Mouse (Mus musculus) midbrain, embryonic 16.5 days (tissue): ENCODE measurements at regions not wholly inside any gene's neighbourhood (a gene's known extent, or its start where the extent isn't known, plus 50 kb on each side); places are given as distances from the start of the nearest gene placed in this dataset.

Source experiments
- ATAC-seq: fragments of 200-750 bp; cut with Nextera tagmentation; 2 replicates; pipeline ENCODE4 v1.8.0; 2017; ENCODE audit warnings: moderate TSS enrichment
- H3K27ac ChIP-seq: fragments of 300-500 bp; sonication (generic); 2 replicates; pipeline ENCODE4 v1.5.1; 2014; ENCODE audit warnings: mild to moderate bottlenecking, low read length, mixed read lengths
- H3K27me3 ChIP-seq: fragments of 300-500 bp; sonication (generic); 2 replicates; pipeline ENCODE4 v1.6.1; 2014; ENCODE audit warnings: low read depth, low read length, mixed read lengths; ENCODE audit not compliant: control insufficient read depth, insufficient read depth
- H3K36me3 ChIP-seq: fragments of 300-500 bp; sonication (generic); 2 replicates; pipeline ENCODE4 v1.6.1; 2014; ENCODE audit warnings: mild to moderate bottlenecking, low read length, moderate library complexity, mixed read lengths; ENCODE audit not compliant: control insufficient read depth, insufficient read depth
- H3K4me1 ChIP-seq: fragments of 300-500 bp; sonication (generic); 2 replicates; pipeline ENCODE4 v1.6.1; 2014; ENCODE audit warnings: mild to moderate bottlenecking, low read length, mixed read lengths; ENCODE audit not compliant: control insufficient read depth, insufficient read depth
- H3K4me2 ChIP-seq: fragments of 300-500 bp; sonication (generic); 2 replicates; pipeline ENCODE4 v1.6.1; 2014; ENCODE audit warnings: mild to moderate bottlenecking, low read length, mixed read lengths
- H3K4me3 ChIP-seq: fragments of 300-500 bp; sonication (generic); 2 replicates; pipeline ENCODE4 v1.5.1; 2014; ENCODE audit warnings: low read depth, mild to moderate bottlenecking, low read length, moderate library complexity, mixed read lengths
- H3K9ac ChIP-seq: fragments of 300-500 bp; sonication (generic); 2 replicates; pipeline ENCODE4 v1.6.1; 2014; ENCODE audit warnings: low read depth, low read length, mixed read lengths
- H3K9me3 ChIP-seq: fragments of 300-500 bp; sonication (generic); replicated peaks from 2 replicates; pipeline ENCODE4 v1.6.1; 2014; ENCODE audit warnings: mild to moderate bottlenecking, low read length, mixed read lengths; ENCODE audit not compliant: control insufficient read depth, poor library complexity, severe bottlenecking
- WGBS: fragments of 180-500 bp; shearing (Covaris S2); extraction: QIAGEN DNeasy Blood & Tissue Kit; methylation state at CpG from one replicate; pipeline ENCODE4 v1.1.7; 2014; 5-methylcytosine and 5-hydroxymethylcytosine counted together

GRCm38 (mm10) chr17:78141136-78141535 is 58.9 kb upstream of the Crim1 start:
- Histone ChIP-seq H3K4me2 (no peak overlapping the region), H3K9me3 (0 out of 2 replicates have a peak, but pooled peaks cover 2% of the 10 kb centered on the region), H3K9ac (no peak overlapping the region), H3K27ac (no peak overlapping the region), H3K4me3 (no peak overlapping the region), H3K27me3 (no peaks in the 10 kb centered on the region), H3K36me3 (no peaks in the 10 kb centered on the region), H3K4me1 (no peaks in the 10 kb centered on the region)
- ATAC-seq: no peak
- 93% methylated on average over 3 of the region's 3 CpGs for WGBS

DNA sequence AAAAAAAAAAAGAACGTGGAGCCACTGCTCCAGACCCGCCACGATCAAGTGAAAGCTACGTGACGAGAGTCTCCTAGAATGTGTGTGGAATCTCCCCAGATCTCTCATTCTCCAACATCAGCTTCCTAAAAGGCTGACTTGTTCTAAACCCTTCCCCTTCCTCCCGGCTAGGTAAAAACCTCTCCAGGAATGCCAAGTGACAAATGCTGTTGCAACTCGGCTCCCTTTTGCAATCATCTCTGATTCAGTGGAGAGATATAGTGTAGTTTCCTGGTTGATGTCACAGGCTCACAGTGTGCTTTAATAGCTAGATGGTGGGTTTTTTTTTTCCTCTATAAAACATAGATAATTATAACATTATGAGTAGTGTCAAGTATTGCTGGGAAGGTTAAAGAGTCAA is 57.6 kb upstream of the Crim1 start:
- ATAC-seq: no peak
- no peak overlapping the region for H3K9ac ChIP-seq
- H3K9me3 ChIP-seq: 0 out of 2 replicates have a peak, but pooled peaks cover 2% of the 10 kb centered on the region
- H3K36me3 ChIP-seq: no peaks in the 10 kb centered on the region
- no peak overlapping the region for H3K4me3 ChIP-seq
- no peaks in the 10 kb centered on the region for H3K4me1 ChIP-seq
- WGBS: 96% methylated on average over 7 of the region's 7 CpGs
- no peak overlapping the region for H3K4me2 ChIP-seq
- H3K27ac ChIP-seq: no peak overlapping the region
- H3K27me3 ChIP-seq: no peaks in the 10 kb centered on the region

DNA sequence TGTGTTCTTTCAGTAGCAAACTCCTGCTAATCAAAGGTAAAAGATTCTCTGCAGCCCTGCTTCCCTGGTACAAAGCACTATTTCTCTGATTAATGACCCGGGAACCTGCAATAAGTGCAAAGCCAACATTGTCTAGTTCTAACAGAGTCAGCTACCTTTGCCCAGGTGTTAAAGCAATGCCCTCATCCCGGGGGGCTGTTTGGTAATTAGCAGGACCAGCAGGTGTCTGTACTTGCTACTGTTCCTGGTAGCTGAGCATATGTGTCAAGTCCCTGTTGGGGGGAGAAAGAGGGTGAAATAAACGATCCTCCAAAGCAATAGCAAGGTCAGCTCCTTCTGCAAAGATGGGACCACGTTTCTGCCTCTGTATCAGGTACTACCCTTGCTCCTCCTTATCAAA is 54.7 kb upstream of the Crim1 start:
- Histone ChIP-seq H3K4me1 (no peaks in the 10 kb centered on the region), H3K9ac (no peak overlapping the region), H3K36me3 (no peaks in the 10 kb centered on the region), H3K4me2 (no peak overlapping the region), H3K9me3 (0 out of 2 replicates have a peak, but pooled peaks cover 2% of the 10 kb centered on the region), H3K4me3 (no peak overlapping the region), H3K27me3 (no peaks in the 10 kb centered on the region), H3K27ac (no peak overlapping the region)
- WGBS: 59% methylated on average over 4 of the region's 4 CpGs
- ATAC-seq: 0 out of 2 replicates have a peak, but pooled peaks have one; percentile 42
